Mouse (Mus musculus): ENCODE results near the gene Afm.

DNA sequence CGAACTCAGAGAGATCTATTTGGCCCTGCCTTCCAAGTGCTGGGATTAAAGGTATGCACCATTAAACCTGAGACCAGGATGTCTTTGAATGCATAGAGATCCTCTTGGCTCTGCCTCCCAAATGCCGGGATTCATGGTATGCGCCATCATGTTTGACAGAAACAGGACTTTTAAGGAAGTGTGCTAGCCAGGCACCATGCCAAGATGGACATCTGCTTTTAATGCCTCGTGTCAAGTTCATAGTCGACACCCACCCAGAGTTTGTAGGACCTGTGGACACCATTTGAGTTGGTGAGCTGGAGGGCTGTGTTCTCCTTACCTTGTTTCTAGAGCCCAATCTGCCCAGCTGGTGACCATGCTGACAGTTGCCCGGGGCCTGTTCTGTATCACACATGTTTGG is 73.2 kb downstream of the Afm start:
- TF ChIP-seq POLR2A (IDR thresholded peaks at IDR 0.05; ENCODE audit: borderline replicate concordance, insufficient read depth, low read length) = no peak
- TF ChIP-seq CTCF (IDR thresholded peaks at IDR 0.05; ENCODE audit: borderline replicate concordance, insufficient read depth, low read depth, low read length) = no peak
